Mouse (Mus musculus): ENCODE measurements around the gene Armc9.

Armc9 gene

GRCm38 (mm10) chr1:86154133-86154823, at the start of gene Armc9:
Armc9 (plus strand) TSS chr1:86154780.
- peak; percentile 90 for DNase-seq (ENCODE audit: low spot score)

DNA sequence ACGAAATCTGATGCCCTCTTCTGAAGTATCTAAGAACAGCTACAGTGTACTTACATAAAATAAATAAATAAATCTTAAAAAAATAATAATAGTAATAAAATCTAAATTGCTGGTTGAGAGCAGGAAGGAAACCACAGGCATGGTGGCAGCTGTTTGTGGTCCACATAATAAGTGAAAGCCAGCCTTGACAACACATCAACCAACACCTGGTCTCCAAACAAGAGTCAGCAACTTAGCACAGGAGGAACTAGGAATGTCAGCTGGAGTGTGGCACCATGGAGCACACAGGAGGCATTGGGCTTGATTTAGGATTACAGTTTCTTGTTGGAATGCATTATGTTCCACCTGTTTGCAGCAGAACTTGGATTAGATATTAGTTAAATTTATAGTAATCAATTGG, 49.5 kb upstream of the Armc9 start:
- DNase-seq (ENCODE audit: low spot score): no peak

GRCm38 (mm10) chr1:86111779-86112178, 42.8 kb upstream of the Armc9 start, which contains the start of gene Htr2b:
Htr2b (minus strand) TSS chr1:86111970.
- DNase-seq (ENCODE audit: low spot score): no peak

GRCm38 (mm10) chr1:86114141-86114540, 40.4 kb upstream of the Armc9 start:
- no peak for DNase-seq (ENCODE audit: low spot score)

GRCm38 (mm10) chr1:86119549-86119948, 35.0 kb upstream of the Armc9 start:
- no peak for DNase-seq (ENCODE audit: low spot score)

DNA sequence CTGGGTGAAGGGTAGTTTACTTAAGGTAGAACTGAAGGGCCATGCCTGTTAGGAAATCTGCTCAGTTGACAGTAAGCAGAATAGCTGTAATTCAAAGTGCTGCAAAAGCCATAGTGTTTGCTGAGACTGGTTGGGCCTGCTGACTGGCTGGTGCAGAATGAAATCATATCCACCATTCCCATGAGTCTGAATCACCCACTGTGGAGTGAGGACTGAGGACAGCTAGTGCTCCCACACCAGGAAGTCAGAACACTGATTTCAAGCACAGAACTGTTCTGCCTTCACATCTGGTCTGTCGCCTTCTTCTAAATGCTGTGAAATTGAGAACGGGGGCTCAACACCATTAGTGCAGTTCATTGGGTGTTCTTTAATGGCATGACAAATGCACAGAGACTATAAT, 28.5 kb upstream of the Armc9 start:
- DNase-seq (ENCODE audit: low spot score): no peak

DNA sequence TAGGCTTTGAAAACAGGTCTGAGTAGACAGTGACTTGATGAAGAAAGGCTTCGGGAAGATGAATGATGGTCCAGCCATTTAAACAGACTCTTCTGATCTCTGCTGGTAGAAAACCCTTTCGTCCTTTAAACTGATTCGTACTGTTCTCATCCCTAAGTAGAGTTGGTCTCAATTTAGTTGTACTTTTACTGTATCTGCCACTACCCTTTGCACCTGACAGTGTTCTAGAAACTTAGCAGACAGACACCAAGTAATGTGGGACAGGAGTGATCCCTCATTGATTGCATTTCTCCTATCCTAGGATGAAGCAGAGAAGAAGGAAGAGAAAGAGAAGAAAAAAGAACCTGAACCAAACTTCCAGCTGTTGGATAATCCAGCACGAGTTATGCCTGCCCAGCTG, 21.2 kb upstream of the Armc9 start, which contains the start of gene Gm21972:
Gene Gm21972, plus strand, starts transcription at position 301 of the 400 bp plus-strand sequence.
- DNase-seq (ENCODE audit: low spot score): no peak

DNA sequence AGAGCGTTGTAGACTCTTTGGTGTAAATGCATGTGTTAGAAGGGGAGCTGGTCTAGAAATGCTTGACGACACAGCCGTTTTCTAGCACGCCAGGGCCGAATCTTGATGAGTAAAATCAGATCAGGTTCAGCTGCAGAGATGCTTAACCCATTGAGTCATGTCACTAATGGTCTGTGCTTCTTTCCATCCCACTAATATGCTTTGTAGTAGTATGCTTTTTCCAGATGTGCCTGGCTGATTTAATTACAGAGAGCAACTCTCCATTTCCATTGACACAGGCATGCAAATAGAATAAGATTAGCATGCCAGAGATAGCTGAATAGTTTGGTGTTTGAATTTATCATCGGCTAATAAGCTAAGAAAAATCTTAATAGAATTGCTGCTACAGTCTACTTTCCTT, 19.3 kb upstream of the Armc9 start:
- DNase-seq (ENCODE audit: low spot score): no peak

- no peak for DNase-seq (ENCODE audit: low spot score)
Observed at GRCm38 (mm10) chr1:86141081-86141480, 13.5 kb upstream of the Armc9 start.

- no peak for DNase-seq (ENCODE audit: low spot score)
Observed at GRCm38 (mm10) chr1:86143165-86143564, 11.4 kb upstream of the Armc9 start.

GRCm38 (mm10) chr1:86144001-86144944, 10.3 kb upstream of the Armc9 start:
- no peak for DNase-seq (ENCODE audit: low spot score)

- DNase-seq (ENCODE audit: low spot score): no peak
Observed at GRCm38 (mm10) chr1:86146293-86146692, 8.3 kb upstream of the Armc9 start.

DNA sequence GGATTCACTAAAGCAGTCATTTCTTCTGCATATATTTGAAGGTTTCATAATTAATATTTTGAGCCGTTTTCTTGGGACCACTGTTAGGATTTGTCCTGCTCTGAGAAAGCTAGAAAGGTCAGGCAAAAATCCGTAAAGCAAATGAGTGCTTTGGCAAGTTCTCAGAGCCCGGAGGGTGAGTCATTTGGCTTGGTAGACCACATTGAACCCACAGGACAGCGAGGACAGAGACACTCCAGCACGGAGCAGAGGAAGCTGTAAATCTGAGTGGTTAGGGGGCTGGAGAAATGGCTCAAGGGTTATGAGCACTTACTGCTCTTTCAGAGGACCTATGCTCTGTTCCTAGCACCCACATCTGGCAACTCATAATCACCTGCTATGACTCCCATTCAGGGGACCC, 7.0 kb upstream of the Armc9 start:
- no peak for DNase-seq (ENCODE audit: low spot score)

DNA sequence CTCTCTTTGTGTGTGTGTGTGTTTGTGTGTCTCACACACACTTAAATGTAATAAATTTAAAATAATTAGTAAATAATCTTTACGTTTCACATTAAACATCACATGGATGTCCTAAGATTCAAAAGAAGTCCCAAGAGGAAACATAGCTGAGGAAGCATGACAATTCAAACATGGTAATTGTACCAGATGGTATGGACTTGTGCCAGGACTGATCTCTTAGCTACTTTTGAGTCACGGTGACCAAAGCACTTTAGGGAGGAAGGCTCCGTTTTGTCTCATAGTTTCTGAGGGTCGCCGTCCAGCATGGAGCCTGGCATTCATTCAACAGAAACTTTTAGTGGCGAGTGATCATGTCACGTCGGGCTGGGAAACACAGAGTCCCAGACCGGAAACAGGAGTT, 6.4 kb upstream of the Armc9 start:
- no peak for DNase-seq (ENCODE audit: low spot score)

DNA sequence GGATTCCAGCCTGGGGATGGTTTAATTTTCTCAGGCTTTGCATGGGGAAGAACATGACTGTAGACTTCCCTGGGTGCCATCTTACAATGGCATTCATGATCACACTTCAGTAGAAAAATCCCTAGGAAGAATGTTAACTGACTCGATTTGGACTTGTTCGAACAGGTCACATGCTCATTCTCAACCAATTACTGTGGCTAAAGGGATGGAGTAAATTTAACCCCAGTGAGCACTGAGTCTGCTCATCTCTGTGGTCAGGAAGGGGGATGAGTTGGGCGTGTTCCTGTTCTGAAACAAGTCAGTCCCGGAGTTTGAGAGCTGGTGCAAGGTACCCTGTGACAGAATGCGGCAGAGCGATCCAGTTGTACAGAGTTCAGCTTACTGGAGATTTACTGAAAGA, 3.7 kb upstream of the Armc9 start:
- DNase-seq (ENCODE audit: low spot score): no peak

DNA sequence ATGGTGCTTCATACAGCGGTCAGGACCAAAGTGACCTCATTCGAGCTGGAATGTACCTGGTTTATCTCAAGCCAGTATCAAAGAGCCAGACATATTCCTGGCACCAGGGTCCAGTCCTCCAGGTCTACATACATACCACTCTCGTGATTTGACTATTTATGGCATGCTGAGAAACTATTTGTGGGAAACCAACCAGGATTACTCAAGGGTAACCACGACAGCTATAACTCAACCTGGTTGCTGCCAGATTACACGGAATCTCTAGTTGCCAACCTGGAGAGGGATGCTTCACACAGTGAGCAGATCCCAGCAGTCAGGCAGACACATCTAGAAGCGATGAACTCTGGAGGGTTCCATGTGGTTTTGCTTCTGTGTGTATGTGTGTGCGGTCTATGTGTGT, 3.2 kb upstream of the Armc9 start:
- DNase-seq (ENCODE audit: low spot score): no peak

DNA sequence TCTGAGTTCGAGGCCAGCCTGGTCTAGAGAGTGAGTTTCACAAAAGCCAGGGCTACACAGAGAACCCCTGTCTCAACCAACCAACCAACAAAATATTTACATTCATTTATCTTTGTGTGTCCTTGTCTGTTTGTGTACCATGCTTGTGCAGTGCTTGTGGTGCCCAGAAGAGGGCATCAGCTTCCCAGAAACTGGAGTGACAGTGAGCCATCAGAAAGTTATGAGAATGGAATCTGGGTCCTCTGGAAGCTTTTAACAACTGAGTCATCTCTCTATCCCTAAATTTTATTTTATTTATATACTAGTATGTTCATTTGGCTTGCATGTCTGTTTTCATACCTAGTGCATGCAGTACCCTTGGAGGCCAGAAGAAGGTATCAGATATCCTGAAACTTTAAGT, 2.0 kb upstream of the Armc9 start:
- DNase-seq (ENCODE audit: low spot score): no peak

DNA sequence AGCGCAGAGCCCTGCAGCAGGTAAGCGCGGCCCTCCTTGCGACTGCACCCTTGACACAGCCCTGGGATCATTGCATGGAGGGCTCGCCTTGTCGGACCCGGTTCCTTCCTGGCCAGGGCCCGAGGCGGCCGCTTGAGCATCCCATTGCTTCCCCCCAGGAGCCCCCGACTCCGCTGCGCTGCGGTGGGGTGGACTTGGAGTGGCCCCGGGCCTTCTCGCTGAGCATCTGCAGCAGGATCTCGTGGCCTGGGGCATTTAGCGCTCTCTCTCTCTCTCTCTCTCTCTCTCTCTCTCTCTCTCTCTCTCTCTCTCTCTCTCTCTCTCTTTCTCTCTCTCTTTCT, 214 bp downstream of the Armc9 start:
- no peak for DNase-seq (ENCODE audit: low spot score)

GRCm38 (mm10) chr1:86156075-86156474, 1.5 kb downstream of the Armc9 start:
- no peak for DNase-seq (ENCODE audit: low spot score)

GRCm38 (mm10) chr1:86156595-86156994, 2.0 kb downstream of the Armc9 start:
- DNase-seq (ENCODE audit: low spot score): no peak

GRCm38 (mm10) chr1:86160059-86160458, 5.5 kb downstream of the Armc9 start:
- DNase-seq (ENCODE audit: low spot score): peak; percentile 18

DNA sequence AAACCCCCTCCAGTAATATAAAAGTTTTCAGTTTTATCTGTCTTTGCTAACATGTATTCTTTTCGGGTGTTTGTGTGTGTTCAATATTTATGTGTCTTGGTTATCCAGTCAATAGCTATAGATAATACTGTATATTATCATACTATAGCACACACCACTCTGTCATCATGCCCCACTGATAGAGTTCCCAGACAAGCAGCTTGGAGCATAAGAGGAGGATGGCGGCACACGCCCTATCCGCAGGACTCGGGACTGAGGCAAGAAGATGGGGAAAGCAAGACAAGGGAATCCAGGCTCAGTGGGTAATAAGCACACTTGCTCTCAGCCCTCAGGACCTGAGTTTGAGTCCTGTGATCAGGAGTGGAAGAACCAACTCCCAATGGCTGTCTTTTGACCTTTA, 5.9 kb downstream of the Armc9 start:
- peak; percentile 35 for DNase-seq (ENCODE audit: low spot score)

- DNase-seq (ENCODE audit: low spot score): peak; percentile 34
Observed at GRCm38 (mm10) chr1:86161061-86161460, 6.5 kb downstream of the Armc9 start.
